Mouse (Mus musculus): ENCODE results near the gene Olfr323. TPM values are rescaled to one million over a fixed set of nuclear protein-coding genes. Genes with fewer than 3 reads are reported as not detected.

Olfr323 gene
- polyA plus RNA-seq, 1 experiment from 2014 or later: not detected

- Histone ChIP-seq H3K36me3 (ENCODE audit: control insufficient read depth, insufficient read depth) (no peaks in the 10 kb centered on the region), H3K27ac (ENCODE audit: low read depth, low read length) (no peak overlapping the region), H3K27me3 (replicated peaks; ENCODE audit: control insufficient read depth, insufficient read depth, low read length) (peaks cover 51% of the 10 kb centered on the region), H3K9ac (ENCODE audit: low read depth, low read length) (no peak overlapping the region), H3K4me3 (ENCODE audit: low read depth, low read length) (no peak overlapping the region), H3K9me3 (ENCODE audit: control insufficient read depth) (no peaks in the 10 kb centered on the region), H3K4me2 (replicated peaks; ENCODE audit: low read depth) (no peak overlapping the region), H3K4me1 (replicated peaks; ENCODE audit: control insufficient read depth, insufficient read depth, low read length) (0 out of 2 replicates have a peak, but pooled peaks cover 5% of the 10 kb centered on the region)
- 79% methylated on average over 13 of the region's 13 CpGs for WGBS
- TF ChIP-seq CTCF (IDR thresholded peaks at IDR 0.05; ENCODE audit: low read depth): no peak
- no peak for ATAC-seq
Measured at GRCm38 (mm10) chr11:58641638-58642358, 11.5 kb upstream of the Olfr323 start.

DNA sequence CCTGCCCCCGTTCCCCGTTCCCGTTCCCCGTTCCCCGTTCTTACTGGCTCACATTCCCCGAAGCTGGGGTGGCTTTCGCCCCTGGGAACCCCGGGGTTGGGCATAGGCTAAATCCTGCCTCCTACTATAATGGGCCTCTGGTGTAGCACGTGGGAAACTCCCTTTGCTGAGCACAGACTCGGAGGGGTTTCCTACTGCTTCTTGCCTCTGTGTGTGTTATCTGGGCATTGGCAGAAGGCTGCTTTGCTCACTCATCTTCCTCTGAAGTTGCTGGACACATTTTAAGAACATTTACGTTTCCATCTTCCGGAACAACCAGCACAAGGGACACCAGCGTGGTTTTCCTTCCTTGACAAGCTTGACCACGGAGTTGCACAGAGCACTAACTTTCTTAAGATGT, 10.8 kb upstream of the Olfr323 start:
- WGBS: 40% methylated on average over 14 of the region's 14 CpGs
- no peak for ATAC-seq

DNA sequence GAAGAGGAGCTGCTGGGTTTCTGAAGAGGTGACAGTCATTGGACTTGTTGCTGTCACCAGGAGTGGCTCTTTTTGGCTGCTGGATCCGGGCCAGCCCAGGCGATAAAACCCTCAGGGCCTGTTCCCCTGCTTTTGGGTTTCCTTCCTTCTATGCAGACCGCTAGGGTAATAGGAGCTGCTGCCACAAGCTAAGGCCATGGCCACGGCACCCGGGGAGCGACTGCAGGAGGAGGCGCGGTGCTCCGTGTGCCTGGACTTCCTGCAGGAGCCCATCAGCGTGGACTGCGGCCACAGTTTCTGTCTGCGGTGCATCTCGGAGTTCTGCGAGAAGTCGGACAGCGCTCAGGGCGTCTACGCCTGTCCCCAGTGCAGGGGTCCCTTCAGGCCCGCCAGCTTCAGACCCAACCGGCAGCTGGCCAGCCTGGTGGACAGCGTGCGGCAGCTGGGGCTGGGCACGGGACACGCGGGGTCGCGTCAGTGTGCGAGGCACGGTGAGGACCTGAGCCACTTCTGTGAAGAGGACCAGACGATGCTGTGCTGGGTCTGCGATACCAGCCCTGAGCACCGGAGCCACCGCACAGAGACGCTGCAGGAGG, 10.1 kb upstream of the Olfr323 start, which contains the start of gene Trim58:
TSS of gene Trim58 (plus strand) at position 194 of the 596 bp plus-strand sequence.
- 6% methylated on average over 34 of the region's 34 CpGs for WGBS
- 0 out of 2 replicates have a peak, but pooled peaks have one; percentile 22 for ATAC-seq
- TF ChIP-seq CTCF (IDR thresholded peaks at IDR 0.05; ENCODE audit: low read depth): no peak
- H3K27me3 ChIP-seq (replicated peaks; ENCODE audit: control insufficient read depth, insufficient read depth, low read length): peaks cover 55% of the 10 kb centered on the region
- H3K9me3 ChIP-seq (ENCODE audit: control insufficient read depth): no peaks in the 10 kb centered on the region
- H3K4me3 ChIP-seq (ENCODE audit: low read depth, low read length): peak within 1 kb of the TSS; percentile 26
- no peak within 1 kb of the TSS for H3K27ac ChIP-seq (ENCODE audit: low read depth, low read length)
- H3K36me3 ChIP-seq (ENCODE audit: control insufficient read depth, insufficient read depth): no peaks in the 10 kb centered on the region
- peak within 1 kb of the TSS; percentile 56 for H3K4me2 ChIP-seq (replicated peaks; ENCODE audit: low read depth)
- H3K4me1 ChIP-seq (replicated peaks; ENCODE audit: control insufficient read depth, insufficient read depth, low read length): 0 out of 2 replicates have a peak, but pooled peaks cover 5% of the 10 kb centered on the region
- H3K9ac ChIP-seq (ENCODE audit: low read depth, low read length): no peak within 1 kb of the TSS

More for the DNA sequence above, 10.8 kb upstream of the Olfr323 start:
- no peak overlapping the region for H3K9ac ChIP-seq (ENCODE audit: low read depth, low read length)
- no peaks in the 10 kb centered on the region for H3K9me3 ChIP-seq (ENCODE audit: control insufficient read depth)
- no peak overlapping the region for H3K4me3 ChIP-seq (ENCODE audit: low read depth, low read length)
- H3K36me3 ChIP-seq (ENCODE audit: control insufficient read depth, insufficient read depth): no peaks in the 10 kb centered on the region
- TF ChIP-seq CTCF (IDR thresholded peaks at IDR 0.05; ENCODE audit: low read depth): no peak
- no peak overlapping the region for H3K27ac ChIP-seq (ENCODE audit: low read depth, low read length)
- 0 out of 2 replicates have a peak, but pooled peaks cover 5% of the 10 kb centered on the region for H3K4me1 ChIP-seq (replicated peaks; ENCODE audit: control insufficient read depth, insufficient read depth, low read length)
- peaks cover 53% of the 10 kb centered on the region for H3K27me3 ChIP-seq (replicated peaks; ENCODE audit: control insufficient read depth, insufficient read depth, low read length)
- peak overlapping the region; percentile 56; the same call in 1 of the 2 replicates for H3K4me2 ChIP-seq (replicated peaks; ENCODE audit: low read depth)

GRCm38 (mm10) chr11:58638176-58638701, 7.9 kb upstream of the Olfr323 start:
- WGBS: 49% methylated on average over 7 of the region's 7 CpGs
- Histone ChIP-seq H3K4me2 (replicated peaks; ENCODE audit: low read depth) (no peak overlapping the region), H3K9me3 (ENCODE audit: control insufficient read depth) (no peaks in the 10 kb centered on the region), H3K4me3 (ENCODE audit: low read depth, low read length) (no peak overlapping the region), H3K27ac (ENCODE audit: low read depth, low read length) (no peak overlapping the region), H3K9ac (ENCODE audit: low read depth, low read length) (no peak overlapping the region), H3K4me1 (replicated peaks; ENCODE audit: control insufficient read depth, insufficient read depth, low read length) (0 out of 2 replicates have a peak, but pooled peaks cover 5% of the 10 kb centered on the region), H3K27me3 (replicated peaks; ENCODE audit: control insufficient read depth, insufficient read depth, low read length) (peaks cover 61% of the 10 kb centered on the region), H3K36me3 (ENCODE audit: control insufficient read depth, insufficient read depth) (no peaks in the 10 kb centered on the region)
- TF ChIP-seq CTCF (IDR thresholded peaks at IDR 0.05; ENCODE audit: low read depth): no peak
- ATAC-seq: no peak

DNA sequence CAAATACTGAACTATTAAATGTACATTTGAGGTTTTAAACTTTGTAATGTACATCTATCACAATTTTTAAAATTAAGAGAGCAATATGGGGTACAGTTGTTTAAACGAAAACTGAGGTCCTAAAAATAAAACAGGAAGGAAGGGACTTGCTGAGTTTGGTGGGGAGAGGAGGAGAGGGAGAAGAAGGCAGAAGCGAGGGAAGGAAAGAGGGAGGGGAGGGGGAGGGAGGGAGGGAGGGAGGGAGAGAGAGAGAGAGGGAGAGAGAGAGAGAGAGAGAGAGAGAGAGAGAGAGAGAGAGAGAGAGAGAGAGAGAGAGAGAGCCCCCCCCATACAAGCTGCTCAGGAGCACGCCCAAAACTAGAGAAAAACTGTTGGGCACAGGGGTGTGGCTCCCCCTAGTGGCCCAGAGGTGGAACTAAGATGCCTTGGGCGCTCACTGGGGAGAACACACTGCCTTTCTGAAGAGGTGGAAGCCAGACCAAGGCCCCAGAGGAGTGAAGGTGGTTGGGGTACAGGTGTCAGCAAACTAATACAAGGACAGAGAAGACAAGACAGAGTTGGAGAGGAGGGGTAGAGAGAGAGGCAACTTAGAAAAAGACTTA, 6.2 kb upstream of the Olfr323 start:
- H3K27ac ChIP-seq (ENCODE audit: low read depth, low read length): no peak overlapping the region
- H3K4me2 ChIP-seq (replicated peaks; ENCODE audit: low read depth): no peak overlapping the region
- H3K9me3 ChIP-seq (ENCODE audit: control insufficient read depth): no peaks in the 10 kb centered on the region
- peak; percentile 86 for TF ChIP-seq CTCF (IDR thresholded peaks at IDR 0.05; ENCODE audit: low read depth)
- H3K9ac ChIP-seq (ENCODE audit: low read depth, low read length): no peak overlapping the region
- H3K36me3 ChIP-seq (ENCODE audit: control insufficient read depth, insufficient read depth): no peaks in the 10 kb centered on the region
- peaks cover 60% of the 10 kb centered on the region for H3K27me3 ChIP-seq (replicated peaks; ENCODE audit: control insufficient read depth, insufficient read depth, low read length)
- H3K4me3 ChIP-seq (ENCODE audit: low read depth, low read length): no peak overlapping the region
- 0 out of 2 replicates have a peak, but pooled peaks cover 5% of the 10 kb centered on the region for H3K4me1 ChIP-seq (replicated peaks; ENCODE audit: control insufficient read depth, insufficient read depth, low read length)
- ATAC-seq: no peak
- WGBS: 13% methylated on average over 3 of the region's 4 CpGs

GRCm38 (mm10) chr11:58634878-58635277, 4.6 kb upstream of the Olfr323 start:
- 50% methylated on average over 4 of the region's 4 CpGs for WGBS
- no peak overlapping the region for H3K4me3 ChIP-seq (ENCODE audit: low read depth, low read length)
- H3K9me3 ChIP-seq (ENCODE audit: control insufficient read depth): no peaks in the 10 kb centered on the region
- no peak overlapping the region for H3K4me2 ChIP-seq (replicated peaks; ENCODE audit: low read depth)
- peaks cover 49% of the 10 kb centered on the region for H3K27me3 ChIP-seq (replicated peaks; ENCODE audit: control insufficient read depth, insufficient read depth, low read length)
- no peak for ATAC-seq
- H3K36me3 ChIP-seq (ENCODE audit: control insufficient read depth, insufficient read depth): no peaks in the 10 kb centered on the region
- no peak for TF ChIP-seq CTCF (IDR thresholded peaks at IDR 0.05; ENCODE audit: low read depth)
- no peak overlapping the region for H3K27ac ChIP-seq (ENCODE audit: low read depth, low read length)
- no peak overlapping the region for H3K9ac ChIP-seq (ENCODE audit: low read depth, low read length)
- peaks cover 3% of the 10 kb centered on the region; the same call in 1 of the 2 replicates for H3K4me1 ChIP-seq (replicated peaks; ENCODE audit: control insufficient read depth, insufficient read depth, low read length)

Measured in intestine, postnatal 0 days (tissue).